Mouse (Mus musculus) right cerebral cortex, postnatal 25 days (tissue): Measurements from ENCODE around the gene Abhd14b.
"Not testable (repeated sequence)": the region's sequence is repeated elsewhere in the genome, so short reads cannot be mapped to it uniquely, and the experiment has no call there.

ENCODE experiments used
- DNase-seq: peaks from one replicate; pipeline ENCODE4 v3.0.0; 2022

The Abhd14b gene

GRCm38 (mm10) chr9:106478101-106478500 lies 30.8 kb downstream of the Abhd14b start:
- no peak for DNase-seq

- DNase-seq, result peak; percentile 0
Observed at GRCm38 (mm10) chr9:106480541-106480940, 33.3 kb downstream of the Abhd14b start.

- no peak for DNase-seq
Observed at GRCm38 (mm10) chr9:106481075-106481474, 33.8 kb downstream of the Abhd14b start.

- DNase-seq, result peak; percentile 1
Observed at GRCm38 (mm10) chr9:106481676-106482075, 34.4 kb downstream of the Abhd14b start.

GRCm38 (mm10) chr9:106482578-106483115 lies 35.4 kb downstream of the Abhd14b start:
- peak; percentile 3 for DNase-seq

- no peak for DNase-seq
Observed at GRCm38 (mm10) chr9:106483136-106483535, 35.9 kb downstream of the Abhd14b start.

GRCm38 (mm10) chr9:106483606-106484005 lies 36.3 kb downstream of the Abhd14b start:
- DNase-seq, result peak; percentile 0

- DNase-seq, result no peak
Observed at GRCm38 (mm10) chr9:106485076-106485475, 37.8 kb downstream of the Abhd14b start.

- DNase-seq, result not testable (repeated sequence)
Observed at GRCm38 (mm10) chr9:106487602-106488001, 40.3 kb downstream of the Abhd14b start.

- no peak for DNase-seq
Observed at GRCm38 (mm10) chr9:106499667-106500066, 52.4 kb downstream of the Abhd14b start, which contains the start of gene Iqcf1. Gene Iqcf1 (plus strand): TSS chr9:106499967.

GRCm38 (mm10) chr9:106501846-106502245 lies 54.6 kb downstream of the Abhd14b start:
- no peak for DNase-seq
